Mouse (Mus musculus) myocyte (in vitro differentiated cells): ENCODE measurements around the gene Gm21969.

Source experiments
- CEBPB ChIP-seq: IDR thresholded peaks from 2 replicates; pipeline ENCODE4 v1.6.1; 2011; ENCODE audit warnings: mild to moderate bottlenecking, moderate library complexity; ENCODE audit not compliant: poor library complexity, insufficient read depth, severe bottlenecking
- E2F4 ChIP-seq: IDR thresholded peaks from one replicate; pipeline ENCODE4 v1.6.1; 2011; ENCODE audit warnings: mild to moderate bottlenecking, control low read depth, moderate library complexity; ENCODE audit not compliant: insufficient read depth
- MAX ChIP-seq: IDR thresholded peaks from one replicate; pipeline ENCODE4 v1.6.1; 2011; ENCODE audit warnings: low read depth, mild to moderate bottlenecking, control low read depth
- MYOD1 ChIP-seq, 3 experiments: IDR thresholded peaks; one replicate each; pipeline ENCODE4 v1.6.1; 2011; ENCODE audit warnings: control low read depth in 2 of 3, low read depth in 2 of 3, mild to moderate bottlenecking in 2 of 3, moderate library complexity in 1 of 3; ENCODE audit not compliant: insufficient read length in 2 of 3, control insufficient read depth in 1 of 3
- MYOG ChIP-seq, 3 experiments: IDR thresholded peaks; one replicate each; pipeline ENCODE4 v1.6.1; 2011; ENCODE audit warnings: control low read depth in 2 of 3, low read depth in 2 of 3, mild to moderate bottlenecking in 2 of 3; ENCODE audit not compliant: insufficient read length in 2 of 3, control insufficient read depth in 1 of 3, insufficient read depth in 1 of 3
- POLR2A ChIP-seq: IDR thresholded peaks from one replicate; pipeline ENCODE4 v1.6.1; 2011; ENCODE audit warnings: low read depth, mild to moderate bottlenecking, control low read depth, moderate library complexity; ENCODE audit not compliant: insufficient read length
- POLR2AphosphoS2 ChIP-seq: IDR thresholded peaks from one replicate; pipeline ENCODE4 v1.6.1; 2011; ENCODE audit warnings: low read depth, control low read depth; ENCODE audit not compliant: insufficient read length
- REST ChIP-seq: IDR thresholded peaks from one replicate; pipeline ENCODE4 v1.6.1; 2011; ENCODE audit warnings: mild to moderate bottlenecking, control low read depth, moderate library complexity; ENCODE audit not compliant: insufficient read depth, insufficient read length
- TCF12 ChIP-seq: IDR thresholded peaks from one replicate; pipeline ENCODE4 v1.6.1; 2011; ENCODE audit warnings: mild to moderate bottlenecking, control low read depth; ENCODE audit not compliant: poor library complexity, insufficient read depth, severe bottlenecking
- TCF3 ChIP-seq: IDR thresholded peaks from one replicate; pipeline ENCODE4 v1.6.1; 2011; ENCODE audit warnings: low read depth, control low read depth; ENCODE audit not compliant: insufficient read length
- USF1 ChIP-seq: IDR thresholded peaks from one replicate; pipeline ENCODE4 v1.6.1; 2011; ENCODE audit warnings: low read depth, mild to moderate bottlenecking, control low read depth, moderate library complexity

GRCm38 (mm10) chr4:139605216-139605615 lies 2.2 kb downstream of the Gm21969 start:
- TF ChIP-seq POLR2A (no peak), E2F4 (no peak), MAX (no peak), CEBPB (no peak), POLR2AphosphoS2 (no peak), USF1 (no peak), REST (no peak), TCF3 (no peak), TCF12 (no peak), MYOD1 (IDR thresholded peaks at IDR 0.05; ENCODE audit: control insufficient read depth in 1 of 3, insufficient read length in 2 of 3, low read depth in 2 of 3) (no peak), MYOG (IDR thresholded peaks at IDR 0.05; ENCODE audit: control insufficient read depth in 1 of 3, insufficient read depth in 1 of 3, insufficient read length in 2 of 3, low read depth in 2 of 3) (no peak)
